Comparison of ENCODE assay signal across 38 mouse cellular contexts in genomic region chr2:151628011-151628410, GRCm38 (mm10). TPM values are rescaled to one million over a fixed set of nuclear protein-coding genes. Genes with fewer than 3 reads are reported as not detected.
DNase-seq lines count a peak whose midpoint lies in the region; ATAC-seq and TF ChIP-seq lines count a peak whose summit lies in the region.
"Had no signal": no experiment of that assay in that cellular context is flagged by ENCODE, and none has a peak within 500 bp of the region (broad histone marks: within the 10 kb centered on the region; RNA-seq: fewer than 3 reads in every experiment).

No protein-coding gene starts in this region.

- TF ChIP-seq CTCF in cerebellum, adult 2 months (IDR thresholded peaks at IDR 0.05; ENCODE audit: borderline replicate concordance, insufficient read depth, low read depth, low read length) = no peak

- H3K9ac ChIP-seq in hindbrain, embryonic 14.5 days = no peak overlapping the region
- H3K9ac ChIP-seq: embryonic facial prominence, embryonic 15.5 days; forebrain, embryonic 12.5 days; forebrain, postnatal 0 days; heart, embryonic 12.5 days; hindbrain, embryonic 15.5 days; limb, embryonic 13.5 days; lung, embryonic 15.5 days had no signal

- no peaks in the 10 kb centered on the region for H3K9me3 ChIP-seq in hindbrain, embryonic 14.5 days (ENCODE audit: control insufficient read depth, low read length)
- H3K9me3 ChIP-seq: embryonic facial prominence, embryonic 10.5 days; embryonic facial prominence, embryonic 15.5 days; forebrain, embryonic 12.5 days; heart, embryonic 12.5 days; hindbrain, embryonic 15.5 days; limb, embryonic 13.5 days; lung, embryonic 15.5 days; midbrain, embryonic 10.5 days had no signal

- 68% methylated on average over 3 of the region's 3 CpGs for WGBS in cerebellum, adult 2 months
- 91% methylated on average over 3 of the region's 3 CpGs for WGBS in hindbrain, embryonic 14.5 days

- no peak for ATAC-seq in hindbrain, embryonic 14.5 days (ENCODE audit: low FRiP score)
- ATAC-seq: CD4-positive, CD25-positive, alpha-beta regulatory T cell, adult 4 months; forebrain, postnatal 0 days; inflammation-experienced regulatory T-cells, adult 6 months; midbrain, embryonic 16.5 days had no signal

- H3K36me3 ChIP-seq in hindbrain, embryonic 14.5 days (replicated peaks; ENCODE audit: control insufficient read depth, insufficient read depth) = no peaks in the 10 kb centered on the region
- H3K36me3 ChIP-seq: embryonic facial prominence, embryonic 10.5 days; embryonic facial prominence, embryonic 15.5 days; forebrain, embryonic 12.5 days; heart, embryonic 12.5 days; hindbrain, embryonic 15.5 days; limb, embryonic 13.5 days; lung, embryonic 15.5 days; midbrain, embryonic 10.5 days had no signal

- no peak overlapping the region for H3K27ac ChIP-seq in cerebellum, adult 2 months (ENCODE audit: insufficient read depth, low read length)
- no peak overlapping the region for H3K27ac ChIP-seq in hindbrain, embryonic 14.5 days
- H3K27ac ChIP-seq: embryonic facial prominence, embryonic 10.5 days; embryonic facial prominence, embryonic 15.5 days; forebrain, embryonic 12.5 days; gastrocnemius, adult 2 months; hindbrain, embryonic 15.5 days; limb, embryonic 13.5 days; lung, embryonic 15.5 days; midbrain, embryonic 10.5 days; stomach, postnatal 0 days had no signal

- peaks cover 7% of the 10 kb centered on the region for H3K4me1 ChIP-seq in cerebellum, adult 2 months (ENCODE audit: control insufficient read depth, insufficient read depth, low read length)
- peaks cover 20% of the 10 kb centered on the region; the same call in 1 of the 2 replicates for H3K4me1 ChIP-seq in hindbrain, embryonic 14.5 days (replicated peaks; ENCODE audit: control insufficient read depth, insufficient read depth, low read length)

- H3K4me3 ChIP-seq in cerebellum, adult 2 months (replicated peaks; ENCODE audit: insufficient read depth, low read depth, low read length) = no peak overlapping the region
- no peak overlapping the region for H3K4me3 ChIP-seq in hindbrain, embryonic 14.5 days (replicated peaks; ENCODE audit: low read length)
- H3K4me3 ChIP-seq: embryonic facial prominence, embryonic 10.5 days; embryonic facial prominence, embryonic 15.5 days; forebrain, embryonic 12.5 days; gastrocnemius, adult 2 months; heart, embryonic 12.5 days; hindbrain, embryonic 15.5 days; limb, embryonic 13.5 days; lung, embryonic 15.5 days; midbrain, embryonic 10.5 days had no signal

- TF ChIP-seq POLR2A in cerebellum, adult 2 months (IDR thresholded peaks at IDR 0.05; ENCODE audit: borderline replicate concordance, insufficient read depth, low read length) = no peak

- peak; percentile 13 to 41 for DNase-seq in cerebellum, adult 2 months
- no peak for DNase-seq in cerebellum, adult 11-12 months
- peak; percentile 6 for DNase-seq in layer of hippocampus, adult 11-12 months (ENCODE audit: low spot score)
- no peak for DNase-seq in layer of hippocampus, postnatal 25 days (ENCODE audit: extremely low spot score in 1 of 2, low spot score in 1 of 2)
- peak; percentile 2 to 12 for DNase-seq in right cerebral cortex, adult 2 months (ENCODE audit: low spot score in 2 of 2)
- DNase-seq in right cerebral cortex, postnatal 14 days = no peak
- DNase-seq in hindbrain, embryonic 14.5 days (ENCODE audit: low spot score) = no peak
- DNase-seq: cerebellum, adult 11 months; forebrain, postnatal 0 days; gastrocnemius, adult 2 months; gastrocnemius, postnatal 36 days; heart, adult 18-20 months; kidney, adult 2 months; kidney, postnatal 36 days; right cerebral cortex, postnatal 4 days; thymus, postnatal 4 days had no signal

- no peaks in the 10 kb centered on the region for H3K27me3 ChIP-seq in cerebellum, adult 2 months (ENCODE audit: control insufficient read depth, insufficient read depth, low read length)
- H3K27me3 ChIP-seq in hindbrain, embryonic 14.5 days (ENCODE audit: control insufficient read depth, insufficient read depth, low read length) = 0 out of 2 replicates have a peak, but pooled peaks cover under 1% of the 10 kb centered on the region
- H3K27me3 ChIP-seq: hindbrain, embryonic 15.5 days had no signal

- no peak overlapping the region for H3K4me2 ChIP-seq in hindbrain, embryonic 14.5 days (replicated peaks)
- H3K4me2 ChIP-seq: embryonic facial prominence, embryonic 15.5 days; forebrain, embryonic 12.5 days; heart, embryonic 12.5 days; hindbrain, embryonic 15.5 days; limb, embryonic 13.5 days; liver, embryonic 11.5 days; lung, embryonic 15.5 days had no signal

RNA-seq across cellular contexts. Expression of gene Snph, which starts 4.4 kb away (rescaled TPM):
- 119 and 131 TPM in 2 replicates for polyA plus RNA-seq in cerebellum, adult 2 months (2012; rRNA removed)
- 100 to 1,000 TPM; 380 to 402 TPM for total RNA-seq in layer of hippocampus, postnatal 25 days (2021)
- 24.6 and 25.4 TPM in 2 replicates for polyA plus RNA-seq in hindbrain, embryonic 14.5 days (2014; fragmentation: Nextera tagmentation; extraction: Ambion mirVana)
- total RNA-seq: hematopoietic stem cell, adult 5-6 weeks; megakaryocyte progenitor cell, adult 5-6 weeks; neutrophil, adult 5-6 weeks had no signal
- polyA plus RNA-seq: CD4-positive, CD25-positive, alpha-beta regulatory T cell, adult 4 months; inflammation-experienced regulatory T-cells, adult 6 months had no signal

RNA-seq across cellular contexts. Expression of gene Rad21l, which starts 40.3 kb away (rescaled TPM):
- polyA plus RNA-seq in cerebellum, adult 2 months (2012; rRNA removed) = 0.10 and 0.13 TPM in 2 replicates
- 1 to 10 TPM in 1 of 2 experiments, under 1 TPM in 1; 0.89 to 1.2 TPM for total RNA-seq in layer of hippocampus, postnatal 25 days (2021)
- polyA plus RNA-seq in hindbrain, embryonic 14.5 days (2014; fragmentation: Nextera tagmentation; extraction: Ambion mirVana) = 0.29 and 0.35 TPM in 2 replicates
- total RNA-seq: adrenal gland, adult 18-20 months; gastrocnemius, adult 2 months; gastrocnemius, postnatal 36 days; heart, adult 18-20 months; hematopoietic stem cell, adult 5-6 weeks; megakaryocyte progenitor cell, adult 5-6 weeks; neutrophil, adult 5-6 weeks had no signal
- polyA plus RNA-seq: CD4-positive, CD25-positive, alpha-beta regulatory T cell, adult 4 months; embryonic facial prominence, embryonic 10.5 days; embryonic facial prominence, embryonic 15.5 days; forebrain, embryonic 12.5 days; heart, embryonic 12.5 days; heart, postnatal 0 days; inflammation-experienced regulatory T-cells, adult 6 months; kidney, adult 2 months; kidney, embryonic 16.5 days; limb, embryonic 13.5 days; liver, embryonic 11.5 days; liver, embryonic 16.5 days; spleen, adult 2 months; stomach, postnatal 0 days; thymus, postnatal 0 days had no signal

RNA-seq across cellular contexts. Expression of gene Sdcbp2, which starts 55.6 kb away (rescaled TPM):
- 1.2 and 1.3 TPM in 2 replicates for polyA plus RNA-seq in cerebellum, adult 2 months (2012; rRNA removed)
- total RNA-seq in layer of hippocampus, postnatal 25 days (2021) = 1 to 10 TPM; 1.5 TPM
- 0.55 and 0.83 TPM in 2 replicates for polyA plus RNA-seq in hindbrain, embryonic 14.5 days (2014; fragmentation: Nextera tagmentation; extraction: Ambion mirVana)
- total RNA-seq: hematopoietic stem cell, adult 5-6 weeks had no signal
- polyA plus RNA-seq: liver, embryonic 11.5 days had no signal

Comparison
In these comparisons a context has a peak if more than half of its experiments do, and no peak if none do; other contexts are left out.
1. DNase-seq: peak in cerebellum, adult 2 months (2 of 2), layer of hippocampus, adult 11-12 months (single experiment) and right cerebral cortex, adult 2 months (2 of 2); none in cerebellum, adult 11-12 months (single experiment), layer of hippocampus, postnatal 25 days (0 of 2), right cerebral cortex, postnatal 14 days (single experiment) and hindbrain, embryonic 14.5 days (single experiment).